Mouse (Mus musculus) cerebellum, adult 2 months (tissue): ENCODE measurements at regions not wholly inside any gene's neighbourhood (a gene's known extent, or its start where the extent isn't known, plus 50 kb on each side); places are given as distances from the start of the nearest gene placed in this dataset.

Experiments
- CTCF ChIP-seq: fragments of 200-500 bp; IDR thresholded peaks from 2 replicates; pipeline ENCODE4 v1.5.1; 2011; ENCODE audit warnings: low read depth, mild to moderate bottlenecking, control low read depth, low read length, moderate library complexity, borderline replicate concordance; ENCODE audit not compliant: insufficient read depth
- POLR2A ChIP-seq: fragments of 200-500 bp; IDR thresholded peaks from 2 replicates; pipeline ENCODE4 v1.6.1; 2011; ENCODE audit warnings: low read length, control low read depth, borderline replicate concordance; ENCODE audit not compliant: insufficient read depth

GRCm38 (mm10) chr14:39860141-39860540, 387.3 kb upstream of the Nrg3 start:
- TF ChIP-seq CTCF (no peak), POLR2A (no peak)
